Mouse (Mus musculus) hindbrain, embryonic 16.5 days (tissue): ENCODE results near the gene 4930447F04Rik. TPM values are rescaled to one million over a fixed set of nuclear protein-coding genes. Genes with fewer than 3 reads are reported as not detected.

Source experiments
- ATAC-seq: fragments of 200-750 bp; cut with Nextera tagmentation; 2 replicates; pipeline ENCODE4 v1.8.0; 2017; ENCODE audit warnings: moderate TSS enrichment, moderate library complexity
- H3K27ac ChIP-seq: fragments of 300-500 bp; sonication (generic); 2 replicates; pipeline ENCODE4 v1.5.1; 2014; ENCODE audit warnings: low read depth, mild to moderate bottlenecking, control low read depth, low read length, moderate library complexity
- H3K27me3 ChIP-seq: fragments of 300-500 bp; sonication (generic); replicated peaks from 2 replicates; pipeline ENCODE4 v1.6.1; 2014; ENCODE audit warnings: low read length; ENCODE audit not compliant: control insufficient read depth, insufficient read depth
- H3K36me3 ChIP-seq: fragments of 300-500 bp; sonication (generic); 2 replicates; pipeline ENCODE4 v1.6.1; 2014; ENCODE audit warnings: mild to moderate bottlenecking, low read length, moderate library complexity, mixed read lengths; ENCODE audit not compliant: control insufficient read depth, insufficient read depth
- H3K4me1 ChIP-seq: fragments of 300-500 bp; sonication (generic); 2 replicates; pipeline ENCODE4 v1.6.1; 2014; ENCODE audit warnings: low read depth, low read length; ENCODE audit not compliant: control insufficient read depth, insufficient read depth
- H3K4me2 ChIP-seq: fragments of 300-500 bp; sonication (generic); 2 replicates; pipeline ENCODE4 v1.6.1; 2014; ENCODE audit warnings: mild to moderate bottlenecking, low read length, control low read depth, moderate library complexity
- H3K4me3 ChIP-seq: fragments of 300-500 bp; sonication (generic); 2 replicates; pipeline ENCODE4 v1.5.1; 2014; ENCODE audit warnings: mild to moderate bottlenecking, low read length, control low read depth, moderate library complexity
- H3K9ac ChIP-seq: fragments of 300-500 bp; sonication (generic); 2 replicates; pipeline ENCODE4 v1.6.1; 2014; ENCODE audit warnings: low read depth, mild to moderate bottlenecking, control low read depth, low read length, moderate library complexity
- H3K9me3 ChIP-seq: fragments of 300-500 bp; sonication (generic); 2 replicates; pipeline ENCODE4 v1.6.1; 2014; ENCODE audit warnings: mild to moderate bottlenecking, low read length, moderate library complexity; ENCODE audit not compliant: control insufficient read depth
- WGBS: fragments of 180-500 bp; shearing (Covaris S2); extraction: QIAGEN DNeasy Blood & Tissue Kit; methylation state at CpG from one replicate; pipeline ENCODE4 v1.1.7; 2014; 5-methylcytosine and 5-hydroxymethylcytosine counted together
- polyA plus RNA-seq: library from polyadenylated mRNA; unstranded; fragments of >200 nt; fragmentation: Nextera tagmentation; extraction: Ambion mirVana; gene quantifications from 2 replicates; pipeline ENCODE4 v1.2.1, GENCODE M21; 2015

4930447F04Rik gene
- not detected in 2 replicates for polyA plus RNA-seq

DNA sequence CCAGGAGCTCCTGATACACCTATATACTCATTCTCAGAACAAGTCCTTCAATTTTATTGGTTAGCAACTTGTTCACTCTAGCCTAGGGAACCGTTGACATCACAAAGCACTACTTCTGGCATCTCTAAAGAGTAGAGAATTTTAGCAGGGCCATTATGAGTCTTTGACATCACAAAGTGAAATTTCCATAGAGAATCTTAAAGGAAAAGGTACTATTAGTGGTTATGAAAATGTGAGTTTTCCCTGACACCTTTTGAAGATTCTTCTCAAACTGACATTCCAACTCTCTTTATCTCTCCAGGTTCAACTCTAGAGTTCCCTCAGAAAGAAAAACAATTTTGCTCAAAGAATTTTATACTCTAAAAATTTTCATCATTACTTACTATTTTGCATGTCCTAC, at the start of gene 4930447F04Rik:
Gene 4930447F04Rik (minus strand): TSS at position 101 of the 400 bp plus-strand sequence.
- no peak within 1 kb of the TSS for H3K4me3 ChIP-seq
- WGBS: 74% methylated on average over 1 of the region's 1 CpGs
- no peaks in the 10 kb centered on the region for H3K4me1 ChIP-seq
- no peak for ATAC-seq
- H3K27ac ChIP-seq: no peak within 1 kb of the TSS
- H3K9me3 ChIP-seq: no peaks in the 10 kb centered on the region
- no peaks in the 10 kb centered on the region for H3K36me3 ChIP-seq
- H3K9ac ChIP-seq: no peak within 1 kb of the TSS
- no peaks in the 10 kb centered on the region for H3K27me3 ChIP-seq
- H3K4me2 ChIP-seq: no peak within 1 kb of the TSS
